Mouse (Mus musculus): Measurements from ENCODE around the gene Sema4d.

Gene Sema4d

DNA sequence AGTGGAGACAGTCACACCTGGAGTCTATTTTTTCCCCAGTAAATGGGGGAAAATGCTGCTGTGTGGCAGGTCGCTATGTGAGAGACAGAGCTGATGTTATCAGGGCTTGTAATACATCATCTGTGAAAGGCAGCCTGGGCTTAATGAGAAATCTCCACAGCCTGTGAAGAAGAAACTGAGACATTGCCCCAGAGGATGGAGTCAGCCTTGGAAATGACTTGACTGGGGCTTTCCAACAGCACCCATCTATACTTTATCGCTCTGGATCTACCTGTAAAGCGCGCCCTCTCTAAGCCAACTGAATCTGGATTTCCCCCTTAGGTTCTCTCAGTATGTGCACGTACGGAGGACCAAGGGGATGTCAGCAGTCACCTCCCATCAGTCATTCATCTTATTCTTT, 21.1 kb upstream of the Sema4d start:
- ATAC-seq (ENCODE audit: low TSS enrichment) = no peak

DNA sequence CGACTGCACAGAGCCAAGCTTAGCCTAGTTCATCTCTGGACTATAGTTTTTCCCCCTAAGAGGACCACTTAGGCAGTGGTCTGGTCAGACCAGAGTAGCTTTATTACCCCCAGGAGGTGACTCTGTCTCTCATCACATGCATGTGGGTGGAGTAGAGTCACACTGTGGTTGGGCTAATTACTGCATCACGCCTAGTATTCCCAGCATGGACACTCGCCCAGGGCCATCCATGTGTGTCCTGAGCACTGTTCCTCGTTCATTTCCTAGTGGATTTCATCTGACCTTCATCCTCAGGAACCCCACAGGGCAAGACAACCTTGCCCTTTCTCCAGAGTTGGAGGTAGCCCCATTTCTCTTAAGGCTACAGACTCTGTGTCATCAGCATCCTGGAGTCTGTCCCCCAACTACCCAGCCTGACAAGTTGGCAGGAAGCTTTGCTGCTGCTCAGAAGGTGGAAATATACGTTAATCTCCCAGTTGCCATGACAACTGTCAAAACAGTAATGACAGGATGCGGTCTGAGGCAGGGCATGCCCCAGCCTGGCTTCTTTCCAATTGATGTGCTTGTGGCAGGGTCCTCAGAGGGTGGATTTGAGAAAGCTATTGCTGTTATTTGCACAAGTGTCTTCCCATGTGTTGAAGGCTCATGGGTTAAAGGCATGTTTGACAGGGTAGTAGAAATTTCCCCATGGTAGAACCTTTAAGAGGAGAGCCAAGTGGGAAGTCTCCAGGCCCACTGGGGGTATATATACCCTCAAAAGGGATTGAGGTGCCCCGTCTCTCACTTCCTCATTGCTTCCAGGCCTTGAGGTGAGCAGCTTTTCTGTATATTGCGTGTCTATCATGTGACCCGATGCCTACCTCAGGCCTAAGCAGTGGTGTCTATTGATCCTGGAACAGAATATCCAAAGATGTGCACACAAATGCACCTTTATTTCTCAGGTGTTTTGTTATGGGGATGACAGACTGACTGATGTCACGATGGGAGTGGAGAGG, 20.4 kb upstream of the Sema4d start:
- no peak for ATAC-seq (ENCODE audit: low TSS enrichment)

DNA sequence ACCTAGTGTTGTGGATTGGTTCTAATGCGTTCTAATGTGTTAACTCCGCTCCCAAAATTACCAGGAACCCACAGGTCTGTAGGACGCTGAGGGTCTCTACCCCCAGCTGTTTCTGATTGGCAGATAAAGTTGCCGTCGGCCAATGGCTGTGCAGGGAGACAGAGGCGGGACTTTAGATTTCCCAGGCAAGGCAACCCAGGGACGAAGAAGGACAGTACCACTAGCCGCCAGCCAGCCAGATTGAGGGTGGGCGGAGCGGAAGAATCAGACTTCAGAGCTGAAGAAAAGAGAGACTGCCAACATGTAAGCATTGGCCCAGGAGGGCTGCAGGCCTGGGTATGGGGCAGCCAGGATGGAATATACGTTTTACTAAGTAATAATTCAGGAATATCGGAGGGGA, 14.6 kb upstream of the Sema4d start:
- peak; percentile 80 for ATAC-seq (ENCODE audit: low TSS enrichment)

DNA sequence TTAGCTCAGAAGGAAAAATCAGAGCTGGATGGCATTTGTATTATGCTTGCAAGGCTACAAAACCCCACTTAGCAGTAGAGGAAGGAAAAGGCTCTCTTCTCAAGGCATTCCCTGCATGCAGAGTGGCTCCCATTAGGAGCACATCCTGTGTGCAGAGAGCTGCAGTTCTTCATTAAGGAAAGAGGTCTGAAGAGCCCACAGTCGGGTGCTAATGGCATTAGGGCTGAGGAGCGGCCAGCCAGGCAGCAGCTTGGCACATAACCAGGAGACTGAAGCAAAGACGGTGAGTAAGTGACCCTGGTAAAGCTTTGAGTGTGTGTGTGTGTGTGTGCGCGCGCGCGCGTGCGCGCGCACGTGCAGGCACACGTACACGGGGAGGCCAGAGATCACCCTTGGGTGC, 12.7 kb upstream of the Sema4d start:
- ATAC-seq (ENCODE audit: low TSS enrichment) = 0 out of 2 replicates have a peak, but pooled peaks have one; percentile 41

DNA sequence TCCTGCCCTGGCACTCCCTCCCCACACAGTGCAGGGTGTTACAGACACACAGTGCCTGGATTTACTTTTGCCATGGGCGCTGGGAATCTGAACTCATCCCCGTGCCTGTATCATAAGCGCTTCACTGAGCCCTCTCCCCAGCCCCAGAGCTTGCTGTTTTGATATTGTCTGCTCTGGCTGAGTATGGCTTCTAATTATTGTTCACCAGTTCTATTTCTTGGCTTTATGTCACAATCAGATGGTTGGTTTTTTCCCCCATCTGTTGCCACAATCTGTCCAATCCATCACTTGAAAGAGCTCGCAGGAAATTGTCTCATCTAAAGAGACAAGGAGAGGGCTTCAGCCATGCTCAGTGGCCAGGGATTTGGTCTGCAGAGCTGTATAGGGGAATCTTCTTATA, 12.1 kb upstream of the Sema4d start:
- ATAC-seq (ENCODE audit: low TSS enrichment) = no peak

DNA sequence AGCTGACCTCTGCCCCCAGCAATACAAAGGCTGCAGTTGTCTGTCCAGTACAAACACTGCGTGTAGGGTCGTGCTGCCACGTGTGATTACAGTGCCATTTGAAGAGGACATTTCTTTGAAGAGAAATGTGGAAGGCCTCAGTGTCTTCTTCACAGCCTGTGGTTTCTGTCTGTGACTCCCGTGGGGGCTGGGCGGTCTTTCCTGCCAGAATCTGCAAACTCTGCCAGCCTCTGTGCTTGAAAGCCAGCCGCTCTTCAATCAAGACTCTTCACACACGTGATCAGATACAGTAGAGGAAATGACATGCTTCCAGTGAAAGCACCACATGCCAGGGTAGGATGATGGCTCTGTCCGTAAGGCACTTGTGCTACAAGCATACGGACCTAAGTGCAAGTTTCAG, 7.4 kb upstream of the Sema4d start:
- ATAC-seq (ENCODE audit: low TSS enrichment) = peak; percentile 55

DNA sequence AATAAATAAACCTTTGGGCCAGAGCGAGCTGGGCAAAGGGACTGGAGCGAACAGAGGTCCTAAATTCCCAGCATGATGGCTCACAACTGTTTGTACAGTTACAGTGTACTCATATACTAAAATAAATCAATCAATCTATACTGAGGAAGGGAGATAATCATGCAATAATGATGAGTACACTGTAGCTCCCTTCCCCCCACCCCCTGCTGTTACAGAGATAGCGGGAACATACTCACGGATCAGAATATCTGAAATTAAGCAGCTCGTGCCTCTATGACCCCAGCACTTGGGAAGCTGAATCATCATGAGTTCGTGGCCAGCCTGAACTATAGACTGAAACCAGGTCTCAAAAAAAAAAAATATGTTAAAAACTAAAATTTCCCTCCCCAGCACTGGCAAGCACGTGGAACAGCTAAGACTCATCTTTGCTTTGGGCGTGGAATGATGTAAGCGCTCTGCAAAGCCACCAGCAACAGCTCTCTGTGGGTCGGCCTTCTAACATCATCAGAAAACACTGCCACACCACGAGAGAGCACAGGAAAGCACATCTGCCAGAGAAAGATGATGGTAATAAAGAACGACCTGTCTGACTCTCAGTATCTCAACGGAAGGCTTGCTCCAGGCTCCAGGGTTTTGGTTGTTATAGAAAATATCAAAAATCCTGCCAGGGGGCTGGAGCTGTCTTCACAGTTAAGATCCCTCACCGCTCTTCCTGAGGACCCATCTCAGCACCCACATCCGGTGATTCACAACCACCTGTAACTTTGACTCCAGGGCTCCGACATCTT, 6.4 kb upstream of the Sema4d start:
- ATAC-seq (ENCODE audit: low TSS enrichment) = no peak

DNA sequence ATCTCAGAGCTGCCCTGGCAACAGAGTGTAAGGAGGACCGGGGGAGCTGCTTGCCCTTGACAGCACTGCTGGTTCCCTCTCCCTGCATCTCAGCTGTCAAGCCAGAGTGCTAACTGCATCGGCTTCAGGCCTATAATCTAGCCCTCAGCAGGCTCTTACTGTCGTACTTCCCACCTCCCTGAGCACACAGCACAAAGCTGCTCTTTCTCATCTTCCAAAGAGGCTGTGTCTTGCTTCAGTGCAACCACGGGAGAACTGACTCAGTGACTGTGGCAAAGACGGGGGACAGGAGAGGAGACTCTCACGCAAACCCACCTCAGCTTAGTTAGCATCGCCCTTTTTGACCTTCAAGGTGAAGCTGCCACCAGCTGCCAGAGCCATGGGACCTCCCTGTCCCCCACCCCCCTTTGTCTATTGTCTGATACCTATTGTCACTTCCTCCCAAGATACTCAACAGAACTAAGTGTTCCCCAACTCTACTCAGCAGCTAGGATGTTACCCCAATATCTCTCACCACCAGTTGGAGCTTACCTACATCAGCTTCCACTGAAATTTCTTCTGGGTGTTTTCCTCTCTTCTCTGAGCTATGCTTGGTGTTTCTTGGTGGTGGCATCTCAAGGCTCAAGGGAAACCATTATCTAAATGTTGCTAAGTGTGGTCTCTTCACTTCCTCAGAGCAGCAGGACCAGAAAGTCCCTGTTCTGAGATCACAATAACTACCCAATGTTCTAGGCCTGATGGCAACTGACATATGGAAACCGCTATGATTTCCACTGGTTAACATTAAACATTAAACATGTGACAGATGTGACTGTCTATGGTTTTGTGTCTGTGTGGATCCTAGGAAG, 4.6 kb upstream of the Sema4d start:
- no peak for ATAC-seq (ENCODE audit: low TSS enrichment)

DNA sequence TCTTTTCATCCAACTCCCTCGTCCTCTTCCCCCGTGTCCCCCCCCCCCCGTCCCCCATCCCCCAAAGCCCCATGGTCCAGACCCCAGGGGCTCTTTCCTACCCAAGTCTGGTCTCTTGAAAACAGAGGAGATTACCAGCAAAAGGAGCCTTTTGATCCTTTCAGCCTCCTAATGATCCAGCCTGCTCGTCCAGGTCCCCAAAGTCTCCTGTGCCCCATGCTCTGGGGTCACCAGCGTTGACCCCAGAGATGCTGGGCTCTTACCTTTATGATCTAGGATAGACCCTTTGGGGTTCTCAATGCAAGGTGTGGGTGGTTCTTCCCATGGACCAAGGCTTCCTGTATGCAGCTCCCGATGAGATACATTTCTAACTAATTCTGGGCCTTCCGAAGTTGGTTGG, 401 bp upstream of the Sema4d start:
- no peak for ATAC-seq (ENCODE audit: low TSS enrichment)

DNA sequence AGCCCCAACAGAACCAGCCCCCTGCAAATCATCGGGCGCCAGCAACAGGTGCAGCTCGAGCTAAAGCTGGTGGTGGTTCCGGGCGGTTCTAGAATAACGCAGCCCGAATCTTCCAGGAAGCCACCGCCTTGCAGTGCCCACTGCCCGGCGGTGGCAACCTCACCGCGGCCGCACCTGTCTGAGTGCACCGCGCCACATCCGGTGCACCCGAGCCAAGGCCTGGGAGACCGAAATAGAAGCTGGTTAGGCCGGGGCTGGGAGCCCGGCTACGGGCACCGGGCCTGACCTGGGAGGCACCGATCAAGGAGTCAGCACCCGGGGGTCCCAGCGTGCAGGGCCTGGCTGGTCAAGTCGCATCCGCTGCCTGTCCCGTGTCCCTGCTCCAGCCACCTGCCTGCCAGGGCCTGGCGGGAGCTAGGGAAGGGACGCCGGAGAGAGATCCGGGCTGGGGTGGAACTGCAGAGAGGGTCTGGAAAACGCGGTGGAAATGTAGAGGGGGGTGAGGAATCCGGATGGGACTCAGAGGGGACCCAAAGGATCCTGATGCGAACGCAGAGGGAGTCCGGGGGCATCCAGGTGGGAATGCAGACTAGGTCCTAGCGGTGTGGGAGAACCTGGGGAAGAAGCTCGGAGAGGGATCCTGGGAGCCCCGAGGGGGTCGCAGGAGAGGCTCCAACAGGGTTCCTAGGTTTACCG, 670 bp downstream of the Sema4d start:
- peak; percentile 24 for ATAC-seq (ENCODE audit: low TSS enrichment)

DNA sequence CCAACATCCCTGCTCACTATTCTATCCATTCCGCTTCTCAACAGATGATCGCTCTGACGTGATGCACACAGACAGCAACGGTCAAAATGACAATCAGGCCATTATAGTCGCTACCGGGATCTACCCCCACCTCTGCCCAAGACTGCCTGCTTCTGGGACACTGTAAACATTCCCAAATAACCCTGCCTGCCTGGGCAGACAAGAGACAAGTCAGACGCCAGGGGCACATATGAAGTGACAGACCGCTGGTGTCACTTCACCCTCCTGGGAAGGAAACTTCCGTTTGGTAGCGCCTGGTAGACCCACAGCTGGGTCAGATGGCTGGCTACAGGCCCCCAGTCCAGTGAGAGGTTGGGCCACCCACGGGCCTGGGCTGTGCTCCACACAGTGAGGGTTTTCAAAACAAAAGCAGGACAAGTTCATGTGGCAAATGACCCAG, 1.4 kb downstream of the Sema4d start:
- ATAC-seq (ENCODE audit: low TSS enrichment) = peak; percentile 11

DNA sequence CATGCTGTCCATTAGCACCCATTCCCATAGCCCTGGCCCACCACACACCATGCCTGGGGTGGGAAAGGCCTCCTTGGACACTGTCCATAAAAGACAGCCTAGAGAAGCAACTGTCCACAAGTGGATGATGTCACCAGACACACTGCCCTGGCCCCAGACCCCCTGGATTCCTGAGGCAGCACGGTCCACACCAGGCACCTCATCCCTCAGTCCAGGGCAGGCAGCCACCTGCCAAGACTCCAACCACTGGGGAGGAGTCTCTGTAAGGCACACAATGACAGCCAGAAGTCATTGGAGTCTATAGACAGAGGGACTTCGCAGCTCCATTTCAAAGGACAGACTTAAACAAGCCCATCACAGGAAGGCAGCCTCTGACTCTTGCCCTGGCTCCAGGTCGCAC, 1.9 kb downstream of the Sema4d start:
- no peak for ATAC-seq (ENCODE audit: low TSS enrichment)

DNA sequence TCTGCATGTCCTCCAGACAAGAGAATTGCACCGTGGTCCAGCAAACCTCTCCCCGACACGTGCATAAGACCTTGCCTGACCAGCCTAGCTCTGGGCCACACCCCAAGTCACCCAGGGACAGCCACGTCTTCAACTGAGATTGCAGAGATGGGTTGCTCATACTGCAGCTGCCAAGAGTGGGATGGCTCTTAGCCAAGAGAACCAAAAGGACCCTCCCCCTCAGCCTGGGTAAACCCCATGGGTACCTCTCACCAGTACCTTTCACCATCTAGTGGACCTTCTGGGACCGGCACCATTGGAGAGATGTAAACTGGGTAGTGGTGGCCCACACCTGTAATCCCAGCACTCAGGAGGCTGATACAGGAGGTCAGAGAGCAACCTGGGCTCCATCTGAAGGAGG, 2.8 kb downstream of the Sema4d start:
- no peak for ATAC-seq (ENCODE audit: low TSS enrichment)

DNA sequence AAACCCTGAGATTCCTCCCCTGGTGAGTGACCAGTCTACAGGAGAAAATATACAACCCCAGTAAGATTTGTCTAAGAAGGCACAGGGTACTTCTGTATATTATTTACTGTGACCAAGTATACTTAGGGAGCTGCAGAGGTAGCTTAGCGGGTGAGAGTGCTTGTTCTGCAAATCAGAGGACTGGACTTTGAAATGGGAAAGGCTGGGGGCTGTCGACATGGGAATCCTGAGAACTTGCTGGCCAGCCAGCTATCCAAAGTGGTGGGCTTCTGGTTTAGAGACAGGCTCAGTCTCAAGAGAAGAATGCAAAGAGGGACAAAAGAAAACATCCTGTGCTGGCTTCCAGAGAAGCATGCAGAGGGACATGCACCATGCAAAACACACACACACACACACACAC, 5.7 kb downstream of the Sema4d start:
- no peak for ATAC-seq (ENCODE audit: low TSS enrichment)

DNA sequence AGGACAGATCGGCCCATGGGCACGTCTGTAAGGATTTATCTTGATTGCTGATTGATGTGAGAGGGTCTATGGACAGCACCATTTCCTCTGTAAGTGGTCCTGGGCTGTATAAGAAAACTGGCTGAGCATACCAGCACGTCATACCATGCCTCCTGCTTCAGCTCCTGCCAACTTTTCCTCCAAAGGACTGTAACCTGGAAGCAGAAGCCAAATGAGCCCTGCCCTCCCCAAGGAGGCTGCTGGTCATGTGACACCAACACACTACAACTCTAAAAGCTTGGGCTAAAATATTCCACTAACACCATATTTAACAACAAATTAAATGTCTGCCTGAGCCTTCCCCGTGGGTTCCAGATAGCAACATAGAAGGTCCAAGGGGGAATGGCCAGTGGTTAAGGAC, 6.9 kb downstream of the Sema4d start:
- no peak for ATAC-seq (ENCODE audit: low TSS enrichment)

DNA sequence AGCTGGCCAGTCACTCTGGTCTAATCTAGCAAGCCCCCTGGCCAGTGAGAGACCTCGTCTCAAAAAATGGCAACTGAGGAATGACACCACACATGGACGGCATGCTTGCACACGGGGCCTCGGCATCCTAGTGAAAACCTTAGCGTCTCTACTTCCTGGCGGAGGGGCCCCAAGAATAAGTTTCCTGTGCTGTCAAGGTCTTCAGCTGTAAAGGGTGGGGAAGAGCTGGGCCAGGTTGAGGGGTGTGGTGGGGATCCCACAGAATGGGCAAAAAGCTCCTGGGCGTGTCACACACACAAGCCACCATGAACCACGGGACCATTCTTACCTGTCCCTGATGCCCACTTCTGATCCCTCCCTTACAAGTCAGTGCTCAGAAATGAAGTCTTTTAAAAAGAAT, 9.1 kb downstream of the Sema4d start:
- no peak for ATAC-seq (ENCODE audit: low TSS enrichment)

DNA sequence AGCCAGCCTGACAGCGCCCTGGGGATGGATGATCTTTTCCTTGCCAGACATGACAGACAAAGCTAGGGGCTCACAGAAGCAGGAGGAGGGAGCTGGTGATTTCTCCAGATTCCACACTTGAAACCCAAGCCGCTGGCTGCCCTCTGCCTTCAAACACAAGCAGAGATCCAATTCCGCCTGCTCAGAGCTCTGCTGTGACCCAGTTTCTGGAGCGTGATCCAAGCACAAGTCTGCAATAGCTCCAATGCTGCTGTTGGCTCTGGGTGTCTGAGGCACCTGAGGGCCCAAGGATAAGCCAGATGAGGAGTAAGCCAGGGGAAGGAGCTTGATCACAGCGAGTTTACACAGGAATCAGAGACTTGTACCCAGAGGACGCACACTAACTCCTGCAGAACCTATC, 9.7 kb downstream of the Sema4d start:
- ATAC-seq (ENCODE audit: low TSS enrichment) = peak; percentile 75

DNA sequence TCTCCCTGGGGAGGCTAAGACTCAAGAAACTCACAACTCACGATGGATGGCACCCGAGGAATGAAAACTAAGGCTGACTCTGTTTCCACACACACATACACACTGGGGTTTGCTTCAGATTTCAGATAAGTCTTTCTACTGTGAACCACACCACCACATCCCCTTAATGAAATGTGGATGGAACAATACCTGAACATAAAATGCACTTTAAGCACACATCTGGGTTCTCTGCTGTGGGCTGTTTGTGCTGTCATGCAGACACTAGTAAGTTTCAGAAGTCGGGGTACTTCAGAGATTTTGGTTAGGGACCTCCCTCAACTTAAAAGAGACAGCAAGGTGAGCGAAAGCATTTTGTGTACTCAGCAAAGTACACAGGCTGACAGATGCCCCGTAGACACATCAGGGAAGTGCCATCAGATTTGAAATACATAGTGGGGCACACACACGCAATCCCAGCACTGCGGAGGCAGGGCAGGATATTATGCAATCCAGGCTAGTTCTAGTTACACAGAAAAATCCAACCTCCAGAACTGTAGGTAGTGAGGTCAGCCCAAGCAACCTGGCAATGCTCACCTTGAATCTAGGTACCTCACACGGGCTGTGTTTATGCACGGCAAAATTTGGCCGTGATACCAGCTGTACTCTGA, 12.9 kb downstream of the Sema4d start:
- no peak for ATAC-seq (ENCODE audit: low TSS enrichment)

DNA sequence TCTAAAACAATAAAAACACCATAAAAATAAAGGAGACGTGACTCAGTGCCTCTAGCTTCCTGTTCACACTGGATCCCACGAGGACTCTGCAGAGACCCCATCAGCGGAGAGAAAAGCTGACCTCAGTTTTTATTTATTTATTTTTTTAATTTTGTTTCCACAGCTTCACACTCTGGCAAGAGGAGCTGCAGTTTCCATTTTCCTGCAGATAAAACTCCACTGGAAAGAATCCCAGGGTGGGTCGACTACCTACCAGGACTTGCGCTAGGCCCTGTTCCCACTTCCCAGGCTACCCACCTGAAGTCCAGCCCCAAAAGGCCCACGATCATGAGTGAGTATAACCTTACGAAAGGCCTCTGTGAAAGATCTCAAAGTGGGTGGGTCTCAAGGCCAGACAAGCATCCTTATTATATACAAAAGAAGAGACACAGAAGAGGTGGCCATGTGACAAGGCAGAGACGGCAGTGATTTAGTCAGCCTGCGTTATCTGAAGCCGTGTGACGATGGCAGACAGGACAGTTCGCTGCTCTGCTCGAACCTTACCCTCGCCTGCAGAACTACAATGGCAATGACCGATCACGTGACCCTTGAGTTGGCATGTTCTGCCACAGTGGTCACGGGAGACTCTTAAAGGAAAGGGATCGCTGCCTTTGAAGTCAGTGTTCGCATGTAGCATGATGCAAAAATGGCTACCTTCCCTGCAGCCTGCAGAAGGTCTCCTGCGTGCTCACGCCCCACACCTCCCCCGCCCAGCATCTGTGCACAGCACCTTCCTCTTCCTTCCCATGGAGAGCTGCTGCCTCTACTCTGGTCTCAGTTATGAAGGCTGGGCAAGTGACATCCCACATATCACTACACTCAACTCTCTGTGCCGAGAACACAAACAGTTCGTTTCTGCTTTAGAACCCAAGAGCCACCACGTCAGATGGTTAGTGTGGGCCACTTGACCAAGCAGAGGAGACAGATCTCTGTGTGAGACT, 14.3 kb downstream of the Sema4d start:
- ATAC-seq (ENCODE audit: low TSS enrichment) = 0 out of 2 replicates have a peak, but pooled peaks have one; percentile 4

Data from frontal cortex, adult (tissue).